Mouse (Mus musculus) adrenal gland, postnatal 14 days (tissue): ENCODE data around the gene Reep3. TPM values are rescaled to one million over a fixed set of nuclear protein-coding genes. Genes with fewer than 3 reads are reported as not detected.
A peak's percentile ranks its signal among the peaks of the same experiment; 100 is the strongest.
"Not testable (repeated sequence)": the region's sequence is repeated elsewhere in the genome, so short reads cannot be mapped to it uniquely, and the experiment has no call there.

Source experiments
- DNase-seq: peaks from one replicate; pipeline ENCODE4 v3.0.0; 2021; ENCODE audit warnings: mixed read lengths
- long read RNA-seq, 2 experiments: library from polyadenylated mRNA; stranded (forward); transcript quantifications; one replicate each; pipeline ENCODE4 v2.0.0; 2021
- total RNA-seq: library from RNA; stranded (reverse); gene quantifications from 2 replicates; pipeline ENCODE4 v1.2.3, GENCODE M21; 2021

Reep3 gene
- 47.1 and 48.2 TPM in 2 replicates for total RNA-seq
- long read RNA-seq, experiment 1, full-length matches to known transcripts = 9 of 17 reads
- long read RNA-seq, experiment 1, partial matches to known transcripts = 0 of 17 reads
- long read RNA-seq, experiment 1, other reads (novel, unspliced or antisense) = 8 of 17 reads
- long read RNA-seq, experiment 2, full-length matches to known transcripts = 13 of 16 reads
- long read RNA-seq, experiment 2, partial matches to known transcripts = 0 of 16 reads
- long read RNA-seq, experiment 2, other reads (novel, unspliced or antisense) = 3 of 16 reads

- DNase-seq = peak; percentile 86
These were observed at the start of gene Reep3 for GRCm38 (mm10) chr10:67096621-67097436. TSS of gene Reep3 (minus strand) at chr10:67096945.

- DNase-seq = no peak
These were observed 48.9 kb upstream of the Reep3 start for GRCm38 (mm10) chr10:67145623-67146022.

- DNase-seq = no peak
These were observed 47.5 kb upstream of the Reep3 start for GRCm38 (mm10) chr10:67144269-67144668.

- DNase-seq = no peak
These were observed 46.9 kb upstream of the Reep3 start for GRCm38 (mm10) chr10:67143661-67144060.

- no peak for DNase-seq
These were observed 40.7 kb upstream of the Reep3 start for GRCm38 (mm10) chr10:67137437-67137836.

- no peak for DNase-seq
These were observed 37.6 kb upstream of the Reep3 start for GRCm38 (mm10) chr10:67134322-67134721.

GRCm38 (mm10) chr10:67131709-67132108 is 35.0 kb upstream of the Reep3 start:
- DNase-seq = peak; percentile 49

GRCm38 (mm10) chr10:67129531-67129930 is 32.8 kb upstream of the Reep3 start:
- no peak for DNase-seq

GRCm38 (mm10) chr10:67126859-67127758 is 30.4 kb upstream of the Reep3 start:
- DNase-seq = peak; percentile 72

GRCm38 (mm10) chr10:67126061-67126858 is 29.5 kb upstream of the Reep3 start:
- peak; percentile 64 for DNase-seq

- DNase-seq = no peak
These were observed 27.4 kb upstream of the Reep3 start for GRCm38 (mm10) chr10:67124156-67124555.

- no peak for DNase-seq
These were observed 27.0 kb upstream of the Reep3 start for GRCm38 (mm10) chr10:67123756-67124155.

GRCm38 (mm10) chr10:67120640-67121039 is 23.9 kb upstream of the Reep3 start:
- no peak for DNase-seq

GRCm38 (mm10) chr10:67120180-67120579 is 23.4 kb upstream of the Reep3 start:
- DNase-seq = no peak

GRCm38 (mm10) chr10:67119291-67119690 is 22.5 kb upstream of the Reep3 start:
- DNase-seq = no peak

- DNase-seq = peak; percentile 81
These were observed 19.5 kb upstream of the Reep3 start for GRCm38 (mm10) chr10:67116251-67116650.

- peak; percentile 54 for DNase-seq
These were observed 18.9 kb upstream of the Reep3 start for GRCm38 (mm10) chr10:67115666-67116091.

- peak; percentile 31 for DNase-seq
These were observed 18.4 kb upstream of the Reep3 start for GRCm38 (mm10) chr10:67115115-67115514.

- no peak for DNase-seq
These were observed 17.1 kb upstream of the Reep3 start for GRCm38 (mm10) chr10:67113833-67114232.

GRCm38 (mm10) chr10:67112967-67113366 is 16.2 kb upstream of the Reep3 start:
- DNase-seq = not testable (repeated sequence)

- no peak for DNase-seq
These were observed 15.0 kb upstream of the Reep3 start for GRCm38 (mm10) chr10:67111799-67112177.
